8 mouse cellular contexts compared by ENCODE assay signal in genomic region chr4:148643291-148644156, GRCm38 (mm10). TPM values are rescaled to one million over a fixed set of nuclear protein-coding genes. Genes with fewer than 3 reads are reported as not detected.
DNase-seq lines count a peak whose midpoint lies in the region; ATAC-seq and TF ChIP-seq lines count a peak whose summit lies in the region.

Gene Gm572, plus strand, starts transcription at chr4:148643317.

- peak within 1 kb of the TSS; percentile 50 for H3K4me2 ChIP-seq in heart, embryonic 16.5 days (ENCODE audit: low read depth, low read length)
- H3K4me2 ChIP-seq in forebrain, postnatal 0 days (ENCODE audit: low read depth), result peak within 1 kb of the TSS; percentile 21
- peak within 1 kb of the TSS; percentile 54 for H3K4me2 ChIP-seq in liver, embryonic 15.5 days

- H3K27ac ChIP-seq in heart, embryonic 16.5 days (ENCODE audit: low read length), result 0 out of 2 replicates have a peak within 1 kb of the TSS, but pooled peaks have one; percentile 21
- H3K27ac ChIP-seq in ES-E14 (ENCODE audit: insufficient read depth, low read depth, low read length, poor library complexity, severe bottlenecking), result no peak within 1 kb of the TSS
- H3K27ac ChIP-seq in forebrain, postnatal 0 days (ENCODE audit: low read depth, low read length), result no peak within 1 kb of the TSS
- H3K27ac ChIP-seq in liver, embryonic 15.5 days (replicated peaks), result no peak within 1 kb of the TSS

- no peaks in the 10 kb centered on the region for H3K36me3 ChIP-seq in heart, embryonic 16.5 days (ENCODE audit: control insufficient read depth, insufficient read depth)
- H3K36me3 ChIP-seq in ES-E14 (ENCODE audit: control insufficient read depth, insufficient read depth, low read length, poor library complexity, severe bottlenecking), result no peaks in the 10 kb centered on the region
- no peaks in the 10 kb centered on the region for H3K36me3 ChIP-seq in forebrain, postnatal 0 days (ENCODE audit: insufficient read depth)
- no peaks in the 10 kb centered on the region for H3K36me3 ChIP-seq in liver, embryonic 15.5 days (replicated peaks)

- 0 out of 2 replicates have a peak, but pooled peaks have one; percentile 21 for ATAC-seq in heart, embryonic 16.5 days (replicated peaks; ENCODE audit: extremely low read depth, insufficient read depth, low FRiP score)
- ATAC-seq in forebrain, postnatal 0 days, result no peak; the same call in 1 of the 2 replicates
- ATAC-seq in liver, embryonic 15.5 days (ENCODE audit: insufficient read depth), result no peak

- H3K9ac ChIP-seq in heart, embryonic 16.5 days (ENCODE audit: low read length), result peak within 1 kb of the TSS; percentile 45; the same call in 1 of the 2 replicates
- peak within 1 kb of the TSS; percentile 17; the same call in 1 of the 2 replicates for H3K9ac ChIP-seq in ES-E14 (ENCODE audit: insufficient read depth, low read depth, low read length, poor library complexity, severe bottlenecking)
- H3K9ac ChIP-seq in forebrain, postnatal 0 days, result no peak within 1 kb of the TSS
- H3K9ac ChIP-seq in liver, embryonic 15.5 days, result no peak within 1 kb of the TSS

- no peak for DNase-seq in heart, adult 9 months (ENCODE audit: low spot score in 2 of 2)
- no peak for DNase-seq in ES-E14 (ENCODE audit: low read depth, low spot score)
- DNase-seq in forebrain, postnatal 0 days, result no peak
- DNase-seq in embryo, embryonic 9.5 days (ENCODE audit: extremely low spot score), result no peak
- no peak for DNase-seq in ovary, postnatal 36 days (ENCODE audit: low spot score)
- no peak for DNase-seq in urinary bladder, adult 18-20 months (ENCODE audit: low spot score in 2 of 2)

- TF ChIP-seq CTCF in forebrain, postnatal 0 days (IDR thresholded peaks at IDR 0.05; ENCODE audit: low read depth), result no peak

- H3K4me3 ChIP-seq in heart, embryonic 16.5 days (ENCODE audit: low read length), result peak within 1 kb of the TSS; percentile 29
- H3K4me3 ChIP-seq in ES-E14 (ENCODE audit: insufficient read depth in 1 of 2, low read depth in 1 of 2, low read length in 2 of 2, poor library complexity in 1 of 2, severe bottlenecking in 1 of 2), result peak within 1 kb of the TSS; percentile 12 to 31; a peak in 2 of 4 replicates
- no peak within 1 kb of the TSS for H3K4me3 ChIP-seq in forebrain, postnatal 0 days (ENCODE audit: low read depth, low read length)
- H3K4me3 ChIP-seq in liver, embryonic 15.5 days (replicated peaks), result peak within 1 kb of the TSS; percentile 22; the same call in 1 of the 2 replicates

- H3K4me1 ChIP-seq in heart, embryonic 16.5 days (ENCODE audit: control insufficient read depth, insufficient read depth, low read length), result peaks cover 10% of the 10 kb centered on the region
- H3K4me1 ChIP-seq in ES-E14 (ENCODE audit: control insufficient read depth in 2 of 2, insufficient read depth in 2 of 2, low read length in 2 of 2, poor library complexity in 1 of 2), result peaks cover 0 to 10% of the 10 kb centered on the region in 2 experiments; a peak in 2 of 4 replicates
- H3K4me1 ChIP-seq in forebrain, postnatal 0 days (ENCODE audit: insufficient read depth), result no peaks in the 10 kb centered on the region
- H3K4me1 ChIP-seq in liver, embryonic 15.5 days (replicated peaks), result peaks cover 10% of the 10 kb centered on the region; the same call in 1 of the 2 replicates

- no peaks in the 10 kb centered on the region for H3K27me3 ChIP-seq in heart, embryonic 16.5 days (ENCODE audit: control insufficient read depth, insufficient read depth, low read length)
- H3K27me3 ChIP-seq in forebrain, postnatal 0 days (ENCODE audit: insufficient read depth, low read length), result no peaks in the 10 kb centered on the region
- H3K27me3 ChIP-seq in liver, embryonic 15.5 days, result peaks cover 3% of the 10 kb centered on the region; the same call in 1 of the 2 replicates

- WGBS in heart, embryonic 16.5 days, result 54% methylated on average over 15 of the region's 15 CpGs
- WGBS in forebrain, postnatal 0 days, result 70% methylated on average over 15 of the region's 15 CpGs
- WGBS in liver, embryonic 15.5 days (ENCODE audit: insufficient replicate concordance), result 32% methylated on average over 15 of the region's 15 CpGs

- H3K9me3 ChIP-seq in heart, embryonic 16.5 days (replicated peaks; ENCODE audit: control insufficient read depth, low read length), result no peaks in the 10 kb centered on the region
- H3K9me3 ChIP-seq in ES-E14 (ENCODE audit: control insufficient read depth, insufficient read depth, low read depth, low read length), result no peaks in the 10 kb centered on the region
- no peaks in the 10 kb centered on the region for H3K9me3 ChIP-seq in forebrain, postnatal 0 days (ENCODE audit: low read length)
- no peaks in the 10 kb centered on the region for H3K9me3 ChIP-seq in liver, embryonic 15.5 days (replicated peaks)

- in situ Hi-C loops in ES-E14 (cut with MboI; ENCODE audit: low sequenced_read_pairs in 2 of 2, unreplicated experiment in 2 of 2), result no loop called here

TF ChIP-seq in ES-E14, 5 proteins besides CTCF, POLR2A, EP300 and RAD21:
- TF ChIP-seq HCFC1 (IDR thresholded peaks at IDR 0.05; ENCODE audit: borderline replicate concordance, insufficient read depth, low read length) (no peak), MAFK (IDR thresholded peaks at IDR 0.05; ENCODE audit: insufficient read depth, low read depth, low read length) (no peak), CHD2 (IDR thresholded peaks at IDR 0.05; ENCODE audit: low read depth, low read length) (no peak), ZNF384 (IDR thresholded peaks at IDR 0.05; ENCODE audit: low read depth, low read length) (no peak), ZC3H11A (IDR thresholded peaks at IDR 0.05; ENCODE audit: borderline replicate concordance, low read depth, low read length) (no peak)

RNA-seq across cellular contexts. Expression of gene Gm572, which starts in this region (rescaled TPM):
- polyA plus RNA-seq in heart, embryonic 16.5 days (2015; fragmentation: Nextera tagmentation; extraction: Ambion mirVana), result 0.11 and 0.41 TPM in 2 replicates
- 0.13 TPM in 1 of 2 replicates, not detected in the other for total RNA-seq in ES-E14 (2012; rRNA removed)
- total RNA-seq in forebrain, postnatal 0 days (2014; rRNA removed), result not detected in 2 replicates
- not detected in 2 replicates for polyA plus RNA-seq in forebrain, postnatal 0 days (2015; fragmentation: Nextera tagmentation; extraction: Ambion mirVana)
- polyA plus RNA-seq in liver, embryonic 15.5 days (2015; fragmentation: Nextera tagmentation; extraction: Ambion mirVana), result not detected in 2 replicates

Comparison
In these comparisons a context has a peak if more than half of its experiments do, and no peak if none do; other contexts are left out.
1. Peak in ATAC-seq, H3K4me3 ChIP-seq, H3K27ac ChIP-seq, H3K9ac ChIP-seq and H3K4me2 ChIP-seq in heart, embryonic 16.5 days; RNA of the gene not detected or under 1 TPM.